Mouse (Mus musculus): Measurements from ENCODE around the gene Olfr655. TPM values are rescaled to one million over a fixed set of nuclear protein-coding genes. Genes with fewer than 3 reads are reported as not detected.

The Olfr655 gene
- total RNA-seq, 1 experiment, result not detected

DNA sequence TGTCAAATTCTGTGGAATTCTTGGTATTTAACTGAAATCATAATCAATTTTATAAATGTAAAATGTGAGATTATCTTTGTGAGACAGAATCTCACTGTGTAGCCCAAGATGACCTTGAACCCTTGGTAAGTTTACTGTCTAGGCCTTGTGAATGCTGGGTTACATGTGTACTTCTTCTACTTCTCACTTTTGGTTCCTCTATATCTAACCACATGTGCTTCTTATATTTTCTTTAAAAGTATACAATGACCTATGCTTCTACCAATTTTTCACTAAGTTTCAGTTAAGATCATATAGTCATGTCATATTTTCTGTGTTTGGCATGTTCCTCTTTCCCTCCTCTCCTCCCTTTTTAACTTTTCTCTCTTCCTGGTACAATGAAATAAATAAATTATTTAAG lies 3.1 kb upstream of the Olfr655 start:
- TF ChIP-seq HCFC1 (IDR thresholded peaks at IDR 0.05; ENCODE audit: borderline replicate concordance, insufficient read depth, low read length), result no peak
- no peak for TF ChIP-seq ZC3H11A (IDR thresholded peaks at IDR 0.05; ENCODE audit: borderline replicate concordance, low read depth, low read length)
- TF ChIP-seq CHD2 (IDR thresholded peaks at IDR 0.05; ENCODE audit: low read depth, low read length), result no peak
- TF ChIP-seq ZNF384 (IDR thresholded peaks at IDR 0.05; ENCODE audit: low read depth, low read length), result no peak
- no peak overlapping the region for H3K4me3 ChIP-seq (ENCODE audit: insufficient read depth in 1 of 2, low read depth in 1 of 2, low read length in 2 of 2, poor library complexity in 1 of 2, severe bottlenecking in 1 of 2)
- no peaks in the 10 kb centered on the region for H3K9me3 ChIP-seq (ENCODE audit: control insufficient read depth, insufficient read depth, low read depth, low read length)
- no peak overlapping the region for H3K27ac ChIP-seq (ENCODE audit: insufficient read depth, low read depth, low read length, poor library complexity, severe bottlenecking)
- no peak overlapping the region for H3K9ac ChIP-seq (ENCODE audit: insufficient read depth, low read depth, low read length, poor library complexity, severe bottlenecking)
- no peaks in the 10 kb centered on the region for H3K36me3 ChIP-seq (ENCODE audit: control insufficient read depth, insufficient read depth, low read length, poor library complexity, severe bottlenecking)
- no peaks in the 10 kb centered on the region for H3K4me1 ChIP-seq (ENCODE audit: control insufficient read depth in 2 of 2, insufficient read depth in 2 of 2, low read length in 2 of 2, poor library complexity in 1 of 2)
- no peak for DNase-seq (ENCODE audit: low read depth, low spot score)
- in situ Hi-C loops (cut with MboI; ENCODE audit: low sequenced_read_pairs in 2 of 2, unreplicated experiment in 2 of 2), result loop anchor here in 1 of 2 experiments (25.0 kb wide), 1 partner anchor 417 kb away; the partner anchor contains the start of genes Olfr648 and Olfr649

DNA sequence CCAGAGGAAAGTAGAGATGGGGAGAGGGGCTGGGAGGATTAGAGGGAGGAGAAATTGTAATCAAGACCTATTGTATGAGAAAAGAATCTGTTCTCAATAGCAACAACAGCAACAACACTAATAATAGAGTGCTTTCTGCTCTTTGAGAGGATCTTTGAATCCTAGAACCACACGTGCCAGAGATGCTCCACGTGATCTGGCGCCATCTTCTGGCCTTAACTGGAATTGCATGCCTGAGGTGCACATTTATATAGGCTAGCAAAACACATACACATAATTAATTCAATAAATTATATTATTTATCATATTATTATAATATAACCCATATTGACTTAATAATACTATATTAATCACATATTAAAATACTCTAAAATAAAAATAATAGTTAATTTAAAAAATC lies 1.6 kb upstream of the Olfr655 start:
- Histone ChIP-seq H3K27ac (ENCODE audit: insufficient read depth, low read depth, low read length, poor library complexity, severe bottlenecking) (no peak overlapping the region), H3K4me1 (ENCODE audit: control insufficient read depth in 2 of 2, insufficient read depth in 2 of 2, low read length in 2 of 2, poor library complexity in 1 of 2) (no peaks in the 10 kb centered on the region), H3K36me3 (ENCODE audit: control insufficient read depth, insufficient read depth, low read length, poor library complexity, severe bottlenecking) (no peaks in the 10 kb centered on the region), H3K9ac (ENCODE audit: insufficient read depth, low read depth, low read length, poor library complexity, severe bottlenecking) (no peak overlapping the region), H3K4me3 (ENCODE audit: insufficient read depth in 1 of 2, low read depth in 1 of 2, low read length in 2 of 2, poor library complexity in 1 of 2, severe bottlenecking in 1 of 2) (no peak overlapping the region), H3K9me3 (ENCODE audit: control insufficient read depth, insufficient read depth, low read depth, low read length) (no peaks in the 10 kb centered on the region)
- peak; percentile 40 for DNase-seq (ENCODE audit: low read depth, low spot score)
- in situ Hi-C loops (cut with MboI; ENCODE audit: low sequenced_read_pairs in 2 of 2, unreplicated experiment in 2 of 2), result loop anchor here in 1 of 2 experiments (25.0 kb wide), 1 partner anchor 416 kb away; the partner anchor contains the start of genes Olfr648 and Olfr649
- TF ChIP-seq HCFC1 (IDR thresholded peaks at IDR 0.05; ENCODE audit: borderline replicate concordance, insufficient read depth, low read length) (no peak), ZC3H11A (IDR thresholded peaks at IDR 0.05; ENCODE audit: borderline replicate concordance, low read depth, low read length) (peak; percentile 72; the same call in 1 of the 2 replicates)

DNA sequence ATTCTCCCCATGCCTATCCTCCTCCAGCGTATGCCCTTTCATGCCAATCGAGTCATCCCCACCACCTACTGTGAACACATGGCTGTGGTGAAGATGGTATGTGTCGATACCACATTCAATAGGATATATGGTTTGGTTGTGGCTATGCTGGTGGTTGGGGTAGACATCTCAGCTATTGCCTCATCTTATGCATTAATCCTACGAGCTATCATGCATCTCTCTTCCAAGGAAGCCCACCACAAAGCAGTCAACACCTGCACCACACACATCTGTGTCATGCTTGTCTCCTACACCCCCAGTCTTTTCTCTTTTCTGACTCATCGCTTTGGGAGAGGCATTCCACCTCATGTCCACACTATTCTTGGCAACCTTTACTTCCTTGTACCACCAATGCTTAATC lies 13.3 kb downstream of the Olfr655 start:
- TF ChIP-seq CHD2 (IDR thresholded peaks at IDR 0.05; ENCODE audit: low read depth, low read length) (no peak), ZNF384 (IDR thresholded peaks at IDR 0.05; ENCODE audit: low read depth, low read length) (no peak), HCFC1 (IDR thresholded peaks at IDR 0.05; ENCODE audit: borderline replicate concordance, insufficient read depth, low read length) (no peak), MAFK (IDR thresholded peaks at IDR 0.05; ENCODE audit: insufficient read depth, low read depth, low read length) (no peak), ZC3H11A (IDR thresholded peaks at IDR 0.05; ENCODE audit: borderline replicate concordance, low read depth, low read length) (no peak)
- no peaks in the 10 kb centered on the region for H3K9me3 ChIP-seq (ENCODE audit: control insufficient read depth, insufficient read depth, low read depth, low read length)
- no peaks in the 10 kb centered on the region for H3K4me1 ChIP-seq (ENCODE audit: control insufficient read depth in 2 of 2, insufficient read depth in 2 of 2, low read length in 2 of 2, poor library complexity in 1 of 2)
- H3K36me3 ChIP-seq (ENCODE audit: control insufficient read depth, insufficient read depth, low read length, poor library complexity, severe bottlenecking), result no peaks in the 10 kb centered on the region
- no peak overlapping the region for H3K27ac ChIP-seq (ENCODE audit: insufficient read depth, low read depth, low read length, poor library complexity, severe bottlenecking)
- no peak for DNase-seq (ENCODE audit: low read depth, low spot score)
- H3K4me3 ChIP-seq (ENCODE audit: insufficient read depth in 1 of 2, low read depth in 1 of 2, low read length in 2 of 2, poor library complexity in 1 of 2, severe bottlenecking in 1 of 2), result no peak overlapping the region
- no peak overlapping the region for H3K9ac ChIP-seq (ENCODE audit: insufficient read depth, low read depth, low read length, poor library complexity, severe bottlenecking)
- in situ Hi-C loops (cut with MboI; ENCODE audit: low sequenced_read_pairs in 2 of 2, unreplicated experiment in 2 of 2), result no loop called here

DNA sequence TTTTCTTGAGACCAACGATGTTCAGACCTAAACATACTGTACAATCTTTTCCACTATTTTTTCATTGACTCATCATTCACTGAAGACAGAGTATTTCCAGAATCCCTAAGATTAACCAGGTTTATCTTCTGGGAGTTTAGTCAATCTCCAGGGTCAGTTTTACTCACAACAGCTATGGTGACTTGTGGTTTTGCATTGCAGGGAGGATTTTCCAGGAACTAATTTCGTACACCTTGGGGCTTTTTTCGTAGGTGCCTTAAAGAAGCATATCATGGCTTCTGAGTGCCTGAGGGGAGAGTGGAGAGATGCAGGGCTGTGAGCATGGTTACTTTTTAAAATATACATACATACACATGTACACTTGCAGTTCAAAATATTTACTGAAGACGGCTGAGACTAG lies 14.9 kb downstream of the Olfr655 start, which contains the start of gene Olfr654:
Gene Olfr654, plus strand, starts transcription at position 301 of the 400 bp plus-strand sequence.
- no peak for TF ChIP-seq ZC3H11A (IDR thresholded peaks at IDR 0.05; ENCODE audit: borderline replicate concordance, low read depth, low read length)
- TF ChIP-seq CHD2 (IDR thresholded peaks at IDR 0.05; ENCODE audit: low read depth, low read length), result no peak
- no peak for TF ChIP-seq HCFC1 (IDR thresholded peaks at IDR 0.05; ENCODE audit: borderline replicate concordance, insufficient read depth, low read length)
- no peak for TF ChIP-seq MAFK (IDR thresholded peaks at IDR 0.05; ENCODE audit: insufficient read depth, low read depth, low read length)
- no peak for TF ChIP-seq ZNF384 (IDR thresholded peaks at IDR 0.05; ENCODE audit: low read depth, low read length)
- in situ Hi-C loops (cut with MboI; ENCODE audit: low sequenced_read_pairs in 2 of 2, unreplicated experiment in 2 of 2), result no loop called here
- H3K27ac ChIP-seq (ENCODE audit: insufficient read depth, low read depth, low read length, poor library complexity, severe bottlenecking), result no peak within 1 kb of the TSS

DNA sequence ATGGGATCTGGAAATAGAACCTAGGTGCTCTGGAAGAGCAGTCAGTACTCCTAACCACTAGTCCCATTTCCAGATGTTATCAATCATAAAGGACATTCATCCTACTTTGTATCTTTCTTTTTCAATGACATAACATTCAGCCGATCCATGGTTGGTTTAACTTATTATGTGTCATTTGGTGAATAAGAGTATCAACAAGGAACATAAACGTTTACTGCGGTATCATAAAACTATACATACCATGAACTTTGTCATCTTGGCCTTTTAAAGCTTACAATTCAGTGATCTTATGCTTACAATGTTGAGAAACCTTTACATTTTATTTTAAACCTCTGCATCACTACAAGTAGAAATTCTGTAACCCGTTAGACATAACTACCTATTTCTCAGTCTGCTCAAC lies 20.1 kb downstream of the Olfr655 start:
- Histone ChIP-seq H3K9me3 (ENCODE audit: control insufficient read depth, insufficient read depth, low read depth, low read length) (no peaks in the 10 kb centered on the region), H3K4me3 (ENCODE audit: insufficient read depth in 1 of 2, low read depth in 1 of 2, low read length in 2 of 2, poor library complexity in 1 of 2, severe bottlenecking in 1 of 2) (no peak overlapping the region), H3K27ac (ENCODE audit: insufficient read depth, low read depth, low read length, poor library complexity, severe bottlenecking) (no peak overlapping the region), H3K4me1 (ENCODE audit: control insufficient read depth in 2 of 2, insufficient read depth in 2 of 2, low read length in 2 of 2, poor library complexity in 1 of 2) (no peaks in the 10 kb centered on the region), H3K9ac (ENCODE audit: insufficient read depth, low read depth, low read length, poor library complexity, severe bottlenecking) (no peak overlapping the region), H3K36me3 (ENCODE audit: control insufficient read depth, insufficient read depth, low read length, poor library complexity, severe bottlenecking) (no peaks in the 10 kb centered on the region)
- no peak for DNase-seq (ENCODE audit: low read depth, low spot score)
- in situ Hi-C loops (cut with MboI; ENCODE audit: low sequenced_read_pairs in 2 of 2, unreplicated experiment in 2 of 2), result no loop called here
- TF ChIP-seq MAFK (IDR thresholded peaks at IDR 0.05; ENCODE audit: insufficient read depth, low read depth, low read length) (no peak), ZNF384 (IDR thresholded peaks at IDR 0.05; ENCODE audit: low read depth, low read length) (no peak), CHD2 (IDR thresholded peaks at IDR 0.05; ENCODE audit: low read depth, low read length) (no peak), ZC3H11A (IDR thresholded peaks at IDR 0.05; ENCODE audit: borderline replicate concordance, low read depth, low read length) (no peak), HCFC1 (IDR thresholded peaks at IDR 0.05; ENCODE audit: borderline replicate concordance, insufficient read depth, low read length) (no peak)

More for the DNA sequence above, 14.9 kb downstream of the Olfr655 start, which contains the start of gene Olfr654:
- no peak within 1 kb of the TSS for H3K9ac ChIP-seq (ENCODE audit: insufficient read depth, low read depth, low read length, poor library complexity, severe bottlenecking)
- H3K9me3 ChIP-seq (ENCODE audit: control insufficient read depth, insufficient read depth, low read depth, low read length), result no peaks in the 10 kb centered on the region
- H3K4me3 ChIP-seq (ENCODE audit: insufficient read depth in 1 of 2, low read depth in 1 of 2, low read length in 2 of 2, poor library complexity in 1 of 2, severe bottlenecking in 1 of 2), result no peak within 1 kb of the TSS
- no peak for DNase-seq (ENCODE audit: low read depth, low spot score)
- H3K4me1 ChIP-seq (ENCODE audit: control insufficient read depth in 2 of 2, insufficient read depth in 2 of 2, low read length in 2 of 2, poor library complexity in 1 of 2), result no peaks in the 10 kb centered on the region
- no peaks in the 10 kb centered on the region for H3K36me3 ChIP-seq (ENCODE audit: control insufficient read depth, insufficient read depth, low read length, poor library complexity, severe bottlenecking)

All from ES-E14 (cell line).